Mouse (Mus musculus) cerebellum, adult 9-11 months (tissue): Measurements from ENCODE around the gene Fam78a.

Experiments
- DNase-seq: peaks from one replicate; pipeline ENCODE4 v3.0.0; 2022

Gene Fam78a

DNA sequence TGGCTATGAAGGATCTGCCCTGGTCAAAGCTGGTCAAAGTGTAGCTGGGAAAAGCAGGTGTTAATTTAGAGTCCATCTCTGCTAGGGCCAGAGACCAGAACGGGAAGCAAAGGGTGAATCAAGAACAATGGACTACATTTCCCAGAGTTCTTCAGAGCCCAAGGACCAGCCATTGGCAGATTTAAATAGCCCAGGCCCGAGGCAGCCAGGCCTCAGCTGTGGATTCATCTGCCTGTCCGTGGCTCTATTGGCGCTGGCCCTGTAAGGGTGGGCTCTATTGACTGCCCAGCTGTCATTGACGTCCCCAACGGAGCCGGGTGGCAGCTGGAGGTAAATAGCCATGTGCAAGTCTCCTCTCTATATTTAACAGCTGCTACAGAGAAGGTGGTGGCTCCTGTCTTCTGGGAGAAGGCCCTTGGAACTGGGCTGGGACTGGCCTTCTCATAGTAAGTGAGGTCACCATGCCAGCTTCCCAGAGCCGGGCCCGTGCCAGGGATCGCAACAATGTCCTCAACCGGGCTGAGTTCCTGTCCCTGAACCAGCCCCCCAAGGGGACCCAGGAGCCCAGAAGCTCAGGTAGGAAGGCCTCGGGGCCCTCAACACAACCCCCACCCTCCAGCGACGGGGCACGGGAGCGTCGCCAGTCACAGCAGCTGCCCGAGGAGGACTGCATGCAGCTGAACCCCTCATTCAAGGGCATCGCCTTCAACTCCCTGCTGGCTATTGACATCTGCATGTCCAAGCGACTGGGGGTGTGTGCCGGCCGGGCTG, 10.9 kb upstream of the Fam78a start, which contains the start of gene Plpp7:
Gene Plpp7 (plus strand): TSS at position 178 of the 771 bp plus-strand sequence.
- peak; percentile 88 for DNase-seq

DNA sequence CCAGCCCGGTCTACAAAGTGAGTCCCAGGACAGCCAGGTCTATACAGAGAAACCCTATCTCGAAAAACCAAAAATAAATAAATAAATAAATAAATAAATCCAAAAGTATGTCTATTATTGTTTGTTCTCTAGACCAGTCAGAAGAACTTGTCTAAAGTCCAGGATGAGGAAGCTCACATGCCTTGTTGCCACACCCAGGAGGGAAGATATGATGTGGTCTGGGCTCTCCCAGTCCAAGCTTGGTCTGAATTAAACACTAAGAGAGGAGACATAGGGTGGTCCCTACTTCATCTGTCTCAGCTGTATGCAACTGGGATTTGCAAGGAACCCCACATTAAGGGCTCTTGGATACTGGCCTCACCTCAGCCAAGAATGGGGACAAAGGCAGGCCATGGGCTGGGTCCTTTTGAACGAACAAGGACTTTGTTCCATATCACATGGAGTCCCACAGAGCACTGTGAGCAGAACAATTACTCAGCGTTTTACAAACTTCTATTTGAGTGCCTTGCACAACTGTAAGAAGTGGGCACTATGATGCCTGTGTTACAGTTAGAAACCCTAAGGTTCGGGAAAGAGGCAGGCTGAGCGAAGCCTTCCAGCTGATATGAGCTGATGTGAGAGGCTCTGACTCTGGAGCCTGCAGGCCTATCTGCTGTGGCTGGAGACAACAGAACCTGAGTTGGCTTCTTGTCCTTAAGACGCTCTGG, 9.5 kb upstream of the Fam78a start:
- no peak for DNase-seq

DNA sequence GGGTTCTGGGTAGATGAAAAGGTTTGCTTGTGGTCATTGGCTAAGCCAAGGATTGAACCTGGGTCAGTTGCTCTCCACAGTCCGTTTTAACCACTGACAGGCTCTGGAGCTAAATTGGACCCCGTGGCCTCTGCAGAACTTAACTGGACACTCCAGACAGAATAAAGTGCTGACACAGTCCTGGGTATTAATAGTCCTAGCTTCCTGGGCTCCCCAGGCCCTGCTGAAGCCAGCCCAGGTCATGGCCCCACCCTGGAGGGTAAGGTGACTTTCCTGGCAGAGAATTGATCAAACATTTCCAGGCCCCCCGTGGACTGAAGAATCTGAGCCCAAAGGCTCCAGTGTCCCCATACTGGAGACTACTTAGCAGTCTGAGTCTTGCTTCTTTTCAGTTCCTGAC, 7.3 kb upstream of the Fam78a start:
- DNase-seq, result no peak

DNA sequence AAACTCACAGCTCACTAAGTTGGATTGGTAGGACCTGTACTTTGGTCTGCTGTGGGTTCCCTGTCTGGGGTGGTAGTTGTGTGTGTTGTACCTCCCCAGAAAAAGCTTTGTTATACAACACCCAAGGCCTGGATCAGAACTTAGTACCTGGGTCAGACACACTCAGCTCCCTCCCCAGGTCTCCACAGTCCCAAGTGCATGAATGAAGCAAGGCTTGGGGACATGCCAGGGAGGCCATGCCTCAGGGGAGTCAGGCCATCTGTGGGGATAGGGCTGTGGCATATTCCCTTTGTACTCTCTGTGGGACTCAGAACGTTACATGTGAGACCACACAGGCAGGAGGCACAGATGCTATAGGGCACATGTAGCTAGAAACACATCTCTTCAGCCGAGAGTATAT, 5.5 kb upstream of the Fam78a start:
- DNase-seq, result no peak

DNA sequence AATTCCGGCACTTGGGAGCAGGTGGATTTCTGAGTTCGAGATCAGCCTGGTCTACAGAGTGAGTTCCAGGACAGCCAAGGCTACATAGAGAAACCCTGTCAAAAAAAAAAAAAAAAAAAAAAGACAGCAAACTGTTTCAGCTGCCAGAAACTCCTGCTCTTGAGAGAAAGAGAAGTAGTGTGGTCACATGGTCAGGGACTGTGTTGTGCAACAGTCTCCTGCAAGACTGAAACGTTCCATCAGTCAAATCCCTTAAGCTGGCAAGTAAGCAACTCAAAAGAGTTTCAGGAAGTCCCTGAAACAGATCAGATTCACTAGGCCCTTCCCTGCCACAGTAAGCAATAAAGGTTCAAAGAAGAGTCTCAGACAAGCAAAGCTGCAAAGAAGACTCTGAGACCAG, 4.9 kb upstream of the Fam78a start:
- no peak for DNase-seq

DNA sequence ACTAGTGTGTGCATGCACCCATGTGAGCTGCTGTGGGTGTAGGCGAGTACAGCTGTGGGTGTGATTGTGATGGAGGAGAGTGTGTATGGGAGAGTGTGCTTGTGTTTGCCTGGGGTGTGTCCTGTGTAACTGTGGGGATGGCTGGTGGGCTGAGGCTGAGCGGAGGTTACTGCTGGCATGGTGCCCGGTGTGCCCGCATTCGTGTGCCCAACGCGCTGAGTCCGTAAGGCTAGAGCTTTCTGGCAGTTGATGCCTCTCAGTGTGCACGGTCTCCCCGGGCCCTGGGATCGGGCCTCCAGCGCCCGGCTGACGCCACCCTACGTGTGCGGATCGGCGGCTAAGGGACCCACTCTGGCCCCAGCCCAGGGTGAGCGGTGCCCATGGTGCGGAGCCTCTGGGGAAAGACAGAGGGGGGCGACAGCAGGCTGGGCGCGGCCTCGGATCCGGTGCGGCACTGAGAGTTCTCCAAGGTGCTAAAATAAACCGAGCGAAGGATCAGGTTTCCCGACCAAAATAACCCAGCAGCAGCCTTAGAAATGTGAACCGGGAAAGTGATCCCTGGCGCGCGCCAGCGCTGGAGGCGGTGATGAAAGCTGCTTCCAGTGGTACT, 3.8 kb upstream of the Fam78a start:
- DNase-seq, result no peak

DNA sequence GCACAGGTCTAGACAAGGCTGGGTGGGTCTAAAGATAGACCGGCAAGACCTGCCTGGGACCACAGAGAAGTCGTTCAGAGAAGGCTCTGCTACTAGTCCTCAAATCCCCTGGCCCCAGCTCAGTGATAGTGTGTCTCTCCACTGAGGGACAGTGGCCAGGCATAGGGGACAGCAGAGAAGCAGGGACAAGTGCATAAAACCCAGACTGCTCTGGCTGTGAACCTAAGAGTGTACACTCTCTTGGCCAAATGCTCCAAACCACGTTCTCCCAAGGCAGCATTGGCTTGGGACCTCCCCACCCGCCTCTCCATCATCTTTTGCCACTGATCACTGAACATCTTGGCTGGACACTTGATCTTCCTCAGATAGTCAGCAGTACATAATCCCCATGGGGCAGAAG, 2.9 kb upstream of the Fam78a start:
- no peak for DNase-seq

DNA sequence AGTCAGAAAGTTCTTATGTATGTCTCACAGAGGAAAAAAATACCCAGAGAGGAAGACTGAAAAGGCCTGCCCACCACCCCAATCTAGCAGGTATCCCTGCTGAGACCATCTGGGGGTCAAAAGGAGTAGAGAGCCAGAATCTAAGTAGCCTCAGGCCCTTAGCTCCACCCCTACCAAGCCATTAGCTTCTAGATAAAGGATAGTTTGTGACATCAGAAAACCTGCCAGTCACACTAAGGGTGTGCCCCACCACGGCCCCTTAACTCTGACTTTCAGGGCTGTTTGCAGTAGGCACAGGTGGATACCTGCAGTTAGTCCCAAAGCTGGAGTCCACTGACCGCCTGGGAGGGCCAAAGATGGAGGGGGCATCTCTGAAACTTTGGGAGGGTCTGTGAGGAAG, 574 bp upstream of the Fam78a start:
- DNase-seq, result no peak

DNA sequence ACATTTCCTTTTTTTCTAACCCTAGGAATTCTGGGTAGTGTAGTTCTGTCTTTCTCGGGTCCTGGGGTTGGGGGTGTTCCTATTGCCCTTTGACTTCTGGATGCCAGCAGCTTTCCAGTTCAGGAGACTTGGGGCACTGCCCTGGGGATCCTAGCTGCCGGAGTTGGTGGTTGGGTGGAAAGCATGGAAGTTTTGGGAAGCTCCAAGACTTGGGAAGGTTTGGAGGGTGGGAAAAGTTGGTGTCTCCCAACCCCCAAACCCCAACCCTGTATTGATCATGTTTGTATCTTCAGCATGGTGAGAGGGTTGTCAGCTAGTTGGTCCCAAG, 179 bp upstream of the Fam78a start:
- DNase-seq, result no peak

DNA sequence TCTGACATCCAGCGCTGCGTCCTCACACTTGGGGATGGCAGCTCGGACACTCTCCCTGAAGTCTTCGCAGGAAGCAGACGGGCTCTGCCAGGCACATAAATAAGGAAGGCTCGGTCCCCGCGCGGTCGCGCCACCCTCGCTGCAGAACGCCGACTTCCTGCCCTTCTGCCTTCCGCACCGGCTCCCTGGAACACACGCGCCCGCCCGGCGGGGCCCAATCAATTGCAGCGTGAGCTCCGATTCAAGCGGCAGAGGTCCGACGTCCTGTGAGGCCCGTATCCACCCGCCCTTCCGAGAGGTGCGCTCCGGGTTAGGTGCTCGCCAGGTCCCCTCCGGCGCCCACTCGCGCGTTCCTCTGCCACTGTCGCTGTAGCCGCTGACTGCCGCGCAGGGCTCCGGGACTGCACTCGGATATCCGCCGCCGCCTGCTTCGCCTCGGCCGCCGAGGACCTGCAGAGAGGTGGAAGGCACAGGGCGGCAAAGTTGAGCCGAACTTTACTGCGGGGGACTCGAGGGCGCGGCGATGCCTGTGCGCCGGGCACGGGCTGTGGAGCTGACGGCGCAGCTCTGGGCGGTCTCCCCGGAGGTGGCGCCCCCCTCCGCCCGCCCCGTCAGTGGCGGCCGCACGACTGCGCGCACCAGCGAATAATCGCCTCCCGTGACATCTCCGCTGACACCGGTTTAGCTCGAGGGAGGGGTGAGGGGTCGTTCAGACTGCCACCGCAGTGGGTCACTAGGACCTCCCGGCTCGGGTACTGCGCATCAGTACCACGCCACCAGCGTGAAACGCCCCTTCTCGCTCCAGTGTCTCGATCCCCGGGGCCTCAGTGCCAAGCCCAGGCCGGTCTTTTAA, 1.3 kb downstream of the Fam78a start:
- no peak for DNase-seq

DNA sequence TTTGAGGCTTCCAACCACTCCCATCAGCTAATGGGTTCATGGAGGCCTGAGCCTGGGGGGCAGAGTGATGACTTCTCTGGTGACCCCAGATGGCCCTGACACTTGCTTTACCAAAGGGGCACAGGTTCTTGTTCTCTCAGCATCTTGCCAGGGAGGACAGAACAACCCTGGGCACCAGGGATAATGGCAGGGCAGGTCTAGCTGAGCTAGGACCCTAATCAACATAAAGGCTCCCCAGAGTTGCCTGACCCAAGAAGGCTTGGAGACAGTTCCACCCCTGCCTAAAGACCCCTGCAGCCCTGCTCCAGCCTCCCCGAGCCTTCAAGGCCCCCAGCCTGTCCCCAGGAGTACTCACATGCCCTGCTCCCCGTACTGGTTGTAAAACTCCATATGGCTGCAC, 2.4 kb downstream of the Fam78a start:
- no peak for DNase-seq

DNA sequence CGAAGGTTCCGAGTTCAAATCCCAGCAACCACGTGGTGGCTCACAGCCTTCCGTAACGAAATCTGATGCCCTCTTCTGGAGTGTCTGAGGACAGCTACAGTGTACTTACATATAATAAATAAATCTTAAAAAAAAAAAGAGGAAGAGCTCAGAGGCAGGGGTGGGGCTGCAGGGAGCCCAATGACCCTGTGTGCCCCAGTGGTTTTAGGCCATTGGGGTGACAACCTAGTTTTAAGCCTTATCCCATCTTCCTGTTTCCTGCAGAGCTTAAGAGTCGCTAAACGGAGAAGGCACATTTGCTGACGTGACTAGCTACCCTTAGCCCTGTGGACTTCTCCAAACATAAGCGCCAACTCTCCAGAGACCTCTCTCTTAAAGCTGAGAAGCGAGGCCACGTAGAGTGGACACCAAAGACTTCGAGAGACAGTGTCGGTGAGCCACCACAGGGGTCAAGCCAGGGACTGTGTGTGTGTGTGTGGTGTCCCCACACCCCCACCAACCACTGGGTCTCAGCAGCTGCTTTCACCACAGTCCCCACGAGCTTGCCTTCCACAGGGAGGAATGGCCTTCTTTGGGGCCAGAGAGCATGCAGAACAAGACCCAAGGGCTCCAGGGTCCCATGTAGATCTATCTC, 3.2 kb downstream of the Fam78a start:
- no peak for DNase-seq

DNA sequence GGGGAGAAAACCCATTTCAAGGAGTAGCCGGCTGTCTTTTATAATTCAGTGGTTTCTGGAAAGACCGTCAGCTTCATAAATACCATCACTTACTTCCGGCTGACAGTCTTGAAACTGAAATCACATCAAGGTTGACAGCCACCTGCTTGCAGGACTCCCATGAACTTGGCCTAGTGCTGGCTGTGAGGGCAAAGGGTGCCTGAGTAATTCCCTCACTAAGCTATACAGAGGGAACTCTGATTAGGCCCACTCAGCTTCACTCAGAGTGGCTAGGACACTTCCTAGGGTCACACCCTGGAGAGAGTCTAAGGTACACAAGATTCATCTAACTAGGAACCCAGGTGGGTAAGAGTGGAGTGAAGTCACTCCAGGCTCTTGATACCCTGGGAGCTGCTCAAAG, 4.0 kb downstream of the Fam78a start:
- DNase-seq, result no peak

DNA sequence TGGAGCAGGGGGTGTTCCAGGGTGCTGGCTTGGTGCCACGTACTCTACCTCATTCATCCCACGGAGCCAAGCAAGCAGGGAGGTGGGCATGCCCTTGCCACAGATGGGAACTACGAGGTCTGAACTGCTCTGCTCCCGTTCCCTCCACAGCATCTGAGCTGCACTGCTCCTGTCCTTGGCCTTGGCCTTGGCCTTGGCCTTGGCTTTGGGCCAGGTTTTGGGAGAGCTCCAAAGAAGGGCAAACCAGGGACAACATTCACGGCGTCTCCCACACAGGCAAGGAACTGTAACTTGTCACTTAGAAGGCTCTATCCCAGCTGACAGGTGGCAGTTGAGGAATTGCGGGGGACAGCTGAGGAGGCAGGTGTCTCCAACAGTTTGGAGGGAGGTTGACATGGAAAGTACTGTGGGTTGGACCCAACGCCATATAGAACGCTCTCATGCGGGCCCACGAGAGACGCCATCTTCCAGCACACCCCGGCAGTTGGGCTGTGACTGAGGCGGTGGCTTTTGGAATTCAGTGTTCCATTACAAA, 5.4 kb downstream of the Fam78a start:
- DNase-seq, result no peak

DNA sequence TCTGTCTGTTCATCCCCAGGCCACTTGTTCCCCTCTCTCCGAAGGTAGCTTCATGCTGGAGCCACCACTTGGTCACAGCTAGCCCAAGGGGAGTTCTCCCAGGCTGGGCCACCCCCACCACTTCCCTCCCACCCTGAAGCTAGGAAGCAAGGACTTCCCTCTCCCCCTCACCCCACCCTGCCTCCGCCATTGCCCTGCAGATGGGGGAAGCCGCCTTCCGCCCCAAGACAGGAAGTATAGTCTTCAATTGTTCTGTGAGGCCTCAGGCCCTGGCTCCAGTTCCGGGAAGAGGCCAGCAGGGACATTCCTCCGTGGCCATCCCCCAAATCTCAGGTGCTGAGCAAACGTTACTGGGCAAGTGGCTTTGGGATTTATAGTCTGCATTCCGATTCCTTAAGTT, 6.1 kb downstream of the Fam78a start:
- no peak for DNase-seq

DNA sequence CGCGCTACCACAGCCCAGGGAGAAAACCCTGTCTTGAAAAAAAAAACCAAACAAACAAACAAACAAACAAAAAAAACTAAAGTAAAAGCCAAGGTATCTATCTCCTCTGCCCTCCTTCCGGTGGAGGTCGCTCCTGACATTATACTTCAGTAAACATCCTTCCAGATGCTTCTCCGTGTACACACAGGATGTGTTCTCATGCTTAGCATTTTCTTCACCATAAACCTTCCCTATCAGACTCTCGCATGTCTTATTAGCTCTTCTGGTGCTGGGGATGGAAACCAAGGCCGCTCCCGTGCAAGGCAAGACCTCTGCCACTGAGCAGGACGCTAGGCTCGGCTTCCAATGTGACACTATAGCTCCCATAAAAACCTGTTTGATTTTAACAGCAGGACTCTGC, 6.9 kb downstream of the Fam78a start:
- DNase-seq, result no peak

DNA sequence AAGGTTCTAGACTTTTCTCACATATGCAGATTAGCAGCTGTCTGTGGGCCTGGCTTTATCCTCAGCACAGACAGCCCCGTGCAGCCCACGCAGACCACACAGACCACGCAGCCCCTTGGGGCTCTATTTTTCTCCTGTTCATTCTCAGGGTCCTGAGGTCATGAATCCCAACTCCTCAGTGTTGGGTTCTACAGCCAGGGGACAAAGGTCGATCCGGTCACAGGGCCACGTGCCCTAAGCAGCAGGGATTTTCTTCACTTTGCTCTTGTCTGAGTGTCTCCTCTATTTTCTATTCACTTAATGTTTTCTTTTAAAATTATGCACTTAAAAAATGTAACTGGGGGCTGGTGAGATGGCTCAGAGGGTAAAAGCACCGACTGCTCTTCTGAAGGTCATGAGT, 9.3 kb downstream of the Fam78a start:
- DNase-seq, result no peak

DNA sequence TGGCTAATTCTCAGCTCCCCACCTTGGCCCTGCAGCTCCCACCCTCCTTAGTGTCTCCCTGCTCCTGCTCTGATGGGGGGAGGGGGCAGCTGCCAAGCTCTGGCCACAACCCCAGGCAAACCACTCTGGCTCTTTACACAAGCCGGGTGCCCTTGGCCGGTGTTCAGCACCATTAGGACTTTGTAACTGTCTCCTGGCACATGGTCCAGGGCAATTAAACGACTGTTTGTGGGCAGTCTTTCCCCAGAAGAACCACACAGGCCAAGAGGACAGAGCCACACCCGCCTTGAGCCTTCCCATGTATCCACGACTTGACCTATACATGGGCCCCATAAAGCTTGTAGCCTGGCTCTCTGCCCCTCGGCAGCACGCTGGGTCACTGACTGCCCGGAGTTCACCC, 10.3 kb downstream of the Fam78a start:
- no peak for DNase-seq

DNA sequence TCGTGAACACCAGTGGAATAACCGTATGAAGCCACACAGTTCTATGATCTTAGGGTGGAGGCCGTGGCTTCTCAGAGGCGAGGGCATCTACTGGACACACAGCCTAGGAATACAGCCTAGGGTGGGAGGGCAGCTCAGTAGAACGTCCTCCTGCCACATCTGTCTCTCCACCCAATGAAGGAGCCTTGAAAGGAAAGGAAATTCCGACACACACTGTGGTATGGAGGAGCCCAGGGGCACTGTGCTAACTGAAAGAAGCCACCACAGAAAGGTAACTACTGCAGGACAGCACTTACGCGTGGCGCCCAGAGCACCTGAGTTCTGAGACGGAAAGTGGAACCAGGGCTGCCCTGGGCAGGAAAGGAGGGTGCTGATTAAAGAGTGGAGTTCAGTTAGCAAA, 13.9 kb downstream of the Fam78a start:
- DNase-seq, result no peak

DNA sequence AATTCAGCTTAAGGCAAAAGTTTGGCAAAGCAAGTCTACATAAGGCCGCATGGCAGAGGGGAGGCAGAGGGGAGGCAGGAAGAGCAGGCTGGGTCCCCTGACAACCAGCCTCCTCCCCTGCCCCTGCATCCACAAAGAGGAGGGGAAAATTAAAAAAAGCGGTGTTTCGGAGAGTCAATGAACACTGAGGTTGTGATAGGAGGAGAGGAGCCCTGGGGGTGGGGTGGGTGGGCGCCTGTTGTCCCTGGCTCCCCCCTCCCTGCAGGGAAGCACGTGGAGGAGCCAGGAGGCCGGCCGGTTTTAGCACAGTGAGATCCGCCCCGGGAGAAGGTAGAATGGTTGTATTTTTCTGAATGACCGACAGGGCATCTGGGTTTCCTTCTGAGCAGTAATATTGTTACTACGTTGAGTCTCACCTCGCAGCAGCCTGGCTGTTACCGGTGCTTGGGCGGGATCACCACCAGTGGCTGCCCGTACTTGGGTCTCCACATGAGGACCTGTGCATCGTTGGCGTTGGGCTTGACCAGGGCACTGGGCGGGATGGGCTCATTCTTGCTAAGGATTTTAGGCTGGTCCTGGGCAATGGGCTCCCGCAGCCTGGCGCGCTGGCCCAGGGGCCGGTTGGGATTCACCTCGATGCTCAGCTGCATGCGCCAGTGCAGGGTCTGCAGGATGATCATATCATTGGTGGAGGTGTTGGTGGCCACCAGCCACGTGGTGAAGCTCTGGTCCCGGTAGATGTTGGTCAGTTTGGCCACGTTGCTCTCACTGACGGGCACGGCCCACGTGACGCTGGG, 15.6 kb downstream of the Fam78a start:
- DNase-seq, result no peak

DNA sequence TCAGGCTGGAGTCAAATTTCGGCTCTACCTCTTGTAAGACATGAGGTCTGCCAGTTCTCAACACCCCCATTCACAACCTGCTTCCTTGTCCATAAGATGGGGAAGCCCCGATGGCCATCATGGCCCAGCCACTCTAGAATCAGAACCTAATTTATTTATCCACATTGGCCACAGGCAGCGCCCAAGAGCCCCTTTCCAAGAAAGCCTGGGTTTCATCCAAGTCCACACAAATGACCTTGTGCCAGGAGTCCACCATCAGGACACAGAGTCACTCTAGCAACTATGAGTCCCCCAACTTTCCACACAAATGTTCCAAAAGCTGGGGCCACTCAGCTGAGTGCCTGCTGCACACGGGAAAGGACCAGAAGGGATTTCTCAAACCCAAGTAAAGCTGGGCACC, 18.7 kb downstream of the Fam78a start:
- no peak for DNase-seq

DNA sequence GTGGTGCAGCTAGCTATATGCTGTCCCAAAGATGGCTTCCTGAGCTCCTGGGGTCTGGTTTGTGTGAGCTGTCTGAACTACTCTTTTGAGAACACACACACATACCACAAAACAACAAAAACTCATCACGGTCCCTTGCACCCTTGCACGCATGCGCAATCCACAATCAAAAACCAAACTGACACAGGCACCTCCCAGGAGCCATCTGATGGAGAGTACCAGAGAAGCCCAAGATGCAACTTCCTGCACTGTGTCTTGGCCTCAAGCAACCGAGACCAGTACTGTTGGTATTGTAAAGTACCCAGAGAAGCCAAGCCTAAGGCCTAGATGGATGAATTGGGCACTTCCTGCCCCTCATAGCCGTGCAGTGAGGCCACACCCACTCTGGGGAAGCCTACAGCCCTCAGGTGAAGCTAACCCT, 19.3 kb downstream of the Fam78a start:
- no peak for DNase-seq
